13 mouse cellular contexts compared by ENCODE assay signal in genomic region chr2:72319028-72319798, GRCm38 (mm10). TPM values are rescaled to one million over a fixed set of nuclear protein-coding genes. Genes with fewer than 3 reads are reported as not detected.
DNase-seq lines count a peak whose midpoint lies in the region; ATAC-seq and TF ChIP-seq lines count a peak whose summit lies in the region.
"Had no signal": no experiment of that assay in that cellular context is flagged by ENCODE, and none has a peak within 500 bp of the region (broad histone marks: within the 10 kb centered on the region; RNA-seq: fewer than 3 reads in every experiment).

No protein-coding gene starts in this region.

- 67% methylated on average over 7 of the region's 7 CpGs for WGBS in kidney, embryonic 14.5 days
- WGBS in embryonic facial prominence, embryonic 15.5 days: 67% methylated on average over 7 of the region's 7 CpGs
- WGBS in liver, embryonic 15.5 days (ENCODE audit: insufficient replicate concordance): 53% methylated on average over 7 of the region's 7 CpGs
- 82% methylated on average over 7 of the region's 7 CpGs for WGBS in forebrain, postnatal 0 days

- no peaks in the 10 kb centered on the region for H3K9me3 ChIP-seq in kidney, embryonic 14.5 days (ENCODE audit: control insufficient read depth, low read length)
- H3K9me3 ChIP-seq in embryonic facial prominence, embryonic 15.5 days (replicated peaks): no peaks in the 10 kb centered on the region
- no peaks in the 10 kb centered on the region for H3K9me3 ChIP-seq in liver, embryonic 15.5 days (replicated peaks)
- no peaks in the 10 kb centered on the region for H3K9me3 ChIP-seq in forebrain, postnatal 0 days (ENCODE audit: low read length)

- ATAC-seq in kidney, embryonic 14.5 days (ENCODE audit: low FRiP score, low TSS enrichment): no peak
- ATAC-seq in embryonic facial prominence, embryonic 15.5 days (ENCODE audit: insufficient number of reproducible peaks, low FRiP score, low TSS enrichment, low read depth): no peak
- no peak for ATAC-seq in liver, embryonic 15.5 days (ENCODE audit: insufficient read depth)
- ATAC-seq in forebrain, postnatal 0 days: no peak
- ATAC-seq: hindbrain, embryonic 16.5 days; midbrain, embryonic 16.5 days had no signal

- peaks cover 16% of the 10 kb centered on the region for H3K4me1 ChIP-seq in kidney, embryonic 14.5 days (ENCODE audit: control insufficient read depth, insufficient read depth, low read length)
- H3K4me1 ChIP-seq in embryonic facial prominence, embryonic 15.5 days: peaks cover 9% of the 10 kb centered on the region
- H3K4me1 ChIP-seq in liver, embryonic 15.5 days (replicated peaks): peaks cover 24% of the 10 kb centered on the region
- peaks cover 3% of the 10 kb centered on the region; the same call in 1 of the 2 replicates for H3K4me1 ChIP-seq in forebrain, postnatal 0 days (ENCODE audit: insufficient read depth)

- no peaks in the 10 kb centered on the region for H3K36me3 ChIP-seq in kidney, embryonic 14.5 days (ENCODE audit: control insufficient read depth, insufficient read depth, low read length)
- no peaks in the 10 kb centered on the region for H3K36me3 ChIP-seq in embryonic facial prominence, embryonic 15.5 days
- no peaks in the 10 kb centered on the region for H3K36me3 ChIP-seq in liver, embryonic 15.5 days (replicated peaks)
- no peaks in the 10 kb centered on the region for H3K36me3 ChIP-seq in forebrain, postnatal 0 days (ENCODE audit: insufficient read depth)

- no peak overlapping the region for H3K4me2 ChIP-seq in kidney, embryonic 14.5 days (replicated peaks; ENCODE audit: low read depth, low read length)
- H3K4me2 ChIP-seq in embryonic facial prominence, embryonic 15.5 days (replicated peaks): no peak overlapping the region
- no peak overlapping the region for H3K4me2 ChIP-seq in liver, embryonic 15.5 days
- no peak overlapping the region for H3K4me2 ChIP-seq in forebrain, postnatal 0 days (ENCODE audit: low read depth)

- TF ChIP-seq CTCF in forebrain, postnatal 0 days (IDR thresholded peaks at IDR 0.05; ENCODE audit: low read depth): no peak

- H3K9ac ChIP-seq in kidney, embryonic 14.5 days (ENCODE audit: low read depth, low read length): no peak overlapping the region
- H3K9ac ChIP-seq in embryonic facial prominence, embryonic 15.5 days: no peak overlapping the region
- no peak overlapping the region for H3K9ac ChIP-seq in liver, embryonic 15.5 days
- H3K9ac ChIP-seq in forebrain, postnatal 0 days: no peak overlapping the region

- H3K27me3 ChIP-seq in kidney, embryonic 14.5 days (ENCODE audit: control insufficient read depth, insufficient read depth, low read length): no peaks in the 10 kb centered on the region
- H3K27me3 ChIP-seq in embryonic facial prominence, embryonic 15.5 days: no peaks in the 10 kb centered on the region
- no peaks in the 10 kb centered on the region for H3K27me3 ChIP-seq in liver, embryonic 15.5 days
- H3K27me3 ChIP-seq in forebrain, postnatal 0 days (ENCODE audit: insufficient read depth, low read length): no peaks in the 10 kb centered on the region

- no peak for DNase-seq in kidney, adult 18-20 months
- peak; percentile 91 for DNase-seq in Muller cell, postnatal 12 days (ENCODE audit: inconsistent ontology term)
- no peak for DNase-seq in forebrain, postnatal 0 days
- DNase-seq in left cerebral cortex, adult 8-10 months (ENCODE audit: low spot score in 2 of 2): no peak
- DNase-seq: adrenal gland, postnatal 10 days; cerebellum, adult 8-10 months; layer of hippocampus, adult 9-11 months; spleen, adult 18-20 months had no signal

- 0 out of 2 replicates have a peak overlapping the region, but pooled peaks have one; percentile 8 for H3K27ac ChIP-seq in kidney, embryonic 14.5 days (ENCODE audit: low read depth, low read length)
- peak overlapping the region; percentile 55; the same call in 1 of the 2 replicates for H3K27ac ChIP-seq in embryonic facial prominence, embryonic 15.5 days (replicated peaks)
- H3K27ac ChIP-seq in liver, embryonic 15.5 days (replicated peaks): 0 out of 2 replicates have a peak overlapping the region, but pooled peaks have one; percentile 19
- H3K27ac ChIP-seq in forebrain, postnatal 0 days (ENCODE audit: low read depth, low read length): no peak overlapping the region

- H3K4me3 ChIP-seq in kidney, embryonic 14.5 days (ENCODE audit: low read length): no peak overlapping the region
- H3K4me3 ChIP-seq in embryonic facial prominence, embryonic 15.5 days (replicated peaks): no peak overlapping the region
- H3K4me3 ChIP-seq in liver, embryonic 15.5 days (replicated peaks): no peak overlapping the region
- no peak overlapping the region for H3K4me3 ChIP-seq in forebrain, postnatal 0 days (ENCODE audit: low read depth, low read length)

RNA-seq across cellular contexts. Expression of gene Map3k20, which starts 33.8 kb away (rescaled TPM):
- 9.8 and 15.7 TPM in 2 replicates for polyA plus RNA-seq in kidney, embryonic 14.5 days (2014; fragmentation: Nextera tagmentation; extraction: Ambion mirVana)
- 21.0 and 23.9 TPM in 2 replicates for polyA plus RNA-seq in embryonic facial prominence, embryonic 15.5 days (2015; fragmentation: Nextera tagmentation; extraction: Ambion mirVana)
- 6.9 and 7.5 TPM in 2 replicates for polyA plus RNA-seq in liver, embryonic 15.5 days (2015; fragmentation: Nextera tagmentation; extraction: Ambion mirVana)
- total RNA-seq in forebrain, postnatal 0 days (2014; rRNA removed): 6.3 and 8.9 TPM in 2 replicates
- 2.1 and 3.6 TPM in 2 replicates for polyA plus RNA-seq in forebrain, postnatal 0 days (2015; fragmentation: Nextera tagmentation; extraction: Ambion mirVana)
- 10 to 100 TPM in 2 of 4 experiments, 1 to 10 TPM in 2; 8.7 to 13.5 (median 10.0) TPM for total RNA-seq in left cerebral cortex, adult 8-10 months (2022)
